Mouse (Mus musculus): ENCODE results near the gene Cdrt4. TPM values are rescaled to one million over a fixed set of nuclear protein-coding genes. Genes with fewer than 3 reads are reported as not detected.

Gene Cdrt4
- not detected in 2 replicates for polyA plus RNA-seq (2012)

DNA sequence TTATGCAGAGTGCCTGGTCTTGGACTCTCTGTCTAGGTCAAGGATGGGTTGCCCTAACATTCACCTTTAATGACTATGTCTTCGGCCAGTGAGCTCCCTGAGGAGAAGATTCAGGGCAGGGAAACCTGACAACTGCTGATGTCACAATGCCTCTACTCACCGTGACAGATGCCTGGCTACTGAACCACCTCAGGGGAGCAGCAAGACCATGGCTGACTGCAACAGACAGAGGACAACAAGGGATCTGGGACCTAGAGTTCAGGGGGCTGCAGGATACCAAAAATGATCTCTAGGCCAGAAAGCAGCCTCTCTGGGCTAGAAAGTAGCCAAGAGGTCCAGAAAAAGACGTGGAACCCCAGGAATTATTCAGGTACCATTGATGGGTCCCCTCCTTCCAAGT is at the start of gene Cdrt4:
Cdrt4 (plus strand) TSS at position 182 of the 400 bp plus-strand sequence.
- TF ChIP-seq GATA1 (IDR thresholded peaks at IDR 0.05; ENCODE audit: low read length) (no peak), TAL1 (IDR thresholded peaks at IDR 0.05; ENCODE audit: low read length) (no peak)
- H3K9me3 ChIP-seq (ENCODE audit: control insufficient read depth, low read length) = no peaks in the 10 kb centered on the region
- H3K36me3 ChIP-seq (ENCODE audit: control insufficient read depth) = no peaks in the 10 kb centered on the region
- no peaks in the 10 kb centered on the region for H3K27me3 ChIP-seq (ENCODE audit: control insufficient read depth)
- no peak within 1 kb of the TSS for H3K4me3 ChIP-seq (replicated peaks)
- no peaks in the 10 kb centered on the region for H3K4me1 ChIP-seq (ENCODE audit: control insufficient read depth)

DNA sequence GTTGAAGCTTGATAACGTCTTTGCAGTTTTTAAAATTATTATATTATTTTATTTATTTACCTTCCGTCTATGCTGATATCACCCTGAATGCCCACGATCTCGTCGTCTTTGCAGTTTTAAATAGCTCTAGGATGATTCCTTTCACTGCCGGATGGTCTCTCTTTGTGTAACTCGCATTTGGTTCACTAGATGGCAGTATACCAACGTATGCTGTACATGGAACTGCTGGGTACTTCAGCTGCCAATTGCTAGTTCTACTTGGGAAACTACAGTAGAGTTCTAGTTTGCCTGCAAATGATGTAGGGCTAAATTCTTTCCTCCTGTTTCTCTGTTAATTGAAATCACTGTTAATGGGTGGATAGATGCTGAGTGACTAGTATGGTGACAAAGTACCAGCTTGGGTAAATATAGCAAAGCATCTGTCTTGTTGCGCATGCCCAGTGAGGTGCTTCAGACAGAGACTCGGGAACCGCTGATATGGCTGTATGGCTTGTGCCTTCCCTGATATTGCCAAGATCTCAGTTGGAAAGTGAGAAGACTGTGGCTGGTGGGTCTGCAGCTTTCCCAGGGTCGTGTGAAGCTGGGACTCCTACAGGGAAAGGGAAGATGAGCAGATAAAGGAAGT is 49.2 kb upstream of the Cdrt4 start:
- no peaks in the 10 kb centered on the region for H3K36me3 ChIP-seq (ENCODE audit: control insufficient read depth)
- H3K4me3 ChIP-seq (replicated peaks) = no peak overlapping the region
- no peaks in the 10 kb centered on the region for H3K4me1 ChIP-seq (ENCODE audit: control insufficient read depth)
- no peaks in the 10 kb centered on the region for H3K9me3 ChIP-seq (ENCODE audit: control insufficient read depth, low read length)
- H3K27me3 ChIP-seq (ENCODE audit: control insufficient read depth) = no peaks in the 10 kb centered on the region
- no peak for TF ChIP-seq TAL1 (IDR thresholded peaks at IDR 0.05; ENCODE audit: low read length)
- TF ChIP-seq GATA1 (IDR thresholded peaks at IDR 0.05; ENCODE audit: low read length) = no peak

DNA sequence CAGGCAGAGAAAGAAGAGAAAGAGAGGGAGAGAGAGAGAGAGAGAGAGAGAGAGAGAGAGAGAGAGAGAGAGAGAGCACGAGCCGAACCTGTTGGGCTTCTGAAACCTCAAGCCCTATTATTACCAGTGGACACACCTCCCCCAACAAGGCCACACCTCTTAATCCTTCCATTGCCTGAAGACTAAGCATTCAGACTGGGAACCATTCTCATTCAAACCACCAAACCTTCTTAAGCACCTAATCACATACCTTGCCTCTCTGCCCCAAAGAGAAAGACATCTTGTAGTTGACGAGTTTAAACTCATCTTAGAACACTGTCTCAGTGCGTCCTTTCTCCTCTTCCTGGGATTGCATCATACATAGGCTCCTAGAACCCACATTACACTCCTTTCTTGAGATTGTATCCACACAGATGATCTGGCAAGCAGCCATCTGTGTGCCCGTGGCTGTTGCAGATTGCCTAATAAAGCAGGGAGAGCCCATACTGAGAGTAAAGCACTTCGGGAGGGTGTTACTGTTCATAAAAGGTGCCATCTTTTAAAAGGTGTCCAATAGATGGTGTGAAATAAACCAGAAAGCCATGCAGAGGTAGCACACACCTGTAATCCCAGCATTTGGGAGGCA is 47.0 kb upstream of the Cdrt4 start:
- H3K36me3 ChIP-seq (ENCODE audit: control insufficient read depth) = no peaks in the 10 kb centered on the region
- H3K27me3 ChIP-seq (ENCODE audit: control insufficient read depth) = no peaks in the 10 kb centered on the region
- no peaks in the 10 kb centered on the region for H3K9me3 ChIP-seq (ENCODE audit: control insufficient read depth, low read length)
- no peak overlapping the region for H3K4me3 ChIP-seq (replicated peaks)
- H3K4me1 ChIP-seq (ENCODE audit: control insufficient read depth) = no peaks in the 10 kb centered on the region
- no peak for TF ChIP-seq TAL1 (IDR thresholded peaks at IDR 0.05; ENCODE audit: low read length)
- TF ChIP-seq GATA1 (IDR thresholded peaks at IDR 0.05; ENCODE audit: low read length) = no peak

DNA sequence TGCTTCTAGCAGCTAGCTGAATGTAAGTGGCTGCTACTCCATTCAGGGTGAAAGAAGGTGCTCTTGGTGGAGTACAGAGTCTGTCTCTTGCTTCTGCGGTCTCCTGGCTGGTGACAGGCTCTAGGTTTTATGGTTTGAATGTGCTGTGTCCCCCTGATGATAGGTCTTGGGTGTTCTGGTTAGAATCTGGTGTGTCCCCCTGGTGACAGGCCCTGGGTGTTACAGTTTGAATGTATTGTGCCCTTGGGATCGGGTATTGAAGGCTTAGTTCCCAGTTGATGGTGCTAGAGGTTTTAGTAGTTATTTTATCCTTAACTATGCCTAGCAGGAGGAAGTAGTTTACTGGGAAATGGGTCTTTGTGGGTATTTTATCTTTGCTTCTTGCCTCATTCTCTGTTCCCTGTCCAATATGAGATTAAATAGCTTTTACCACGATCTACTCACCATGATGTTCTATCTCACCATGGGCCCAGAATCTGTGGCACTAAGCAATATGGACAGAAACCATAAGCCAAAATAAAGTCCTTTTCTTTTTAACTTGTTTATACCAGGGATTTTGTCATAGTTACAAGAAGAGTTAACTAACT is 41.2 kb upstream of the Cdrt4 start:
- no peaks in the 10 kb centered on the region for H3K4me1 ChIP-seq (ENCODE audit: control insufficient read depth)
- no peaks in the 10 kb centered on the region for H3K36me3 ChIP-seq (ENCODE audit: control insufficient read depth)
- H3K27me3 ChIP-seq (ENCODE audit: control insufficient read depth) = no peaks in the 10 kb centered on the region
- no peaks in the 10 kb centered on the region for H3K9me3 ChIP-seq (ENCODE audit: control insufficient read depth, low read length)
- TF ChIP-seq GATA1 (IDR thresholded peaks at IDR 0.05; ENCODE audit: low read length) (no peak), TAL1 (IDR thresholded peaks at IDR 0.05; ENCODE audit: low read length) (no peak)
- H3K4me3 ChIP-seq (replicated peaks) = no peak overlapping the region

DNA sequence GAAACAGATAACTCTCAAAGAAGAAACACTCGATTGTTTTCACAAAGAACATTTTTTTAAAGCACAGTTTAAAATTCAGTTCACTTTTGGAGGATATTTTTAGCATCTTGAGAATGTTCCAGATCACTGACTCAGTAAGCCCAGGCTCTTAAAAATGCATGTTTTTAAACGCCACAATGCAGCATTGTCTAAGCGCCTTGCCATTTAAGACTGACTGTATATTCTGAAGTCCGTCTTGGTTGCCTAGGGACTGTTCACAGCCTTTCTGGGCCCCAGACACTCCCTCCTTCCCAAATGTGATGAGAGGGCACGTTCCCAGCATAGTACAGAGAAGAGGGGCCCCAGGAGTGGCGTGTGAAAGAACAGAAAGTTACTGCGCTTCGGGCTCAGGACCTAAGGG is 39.6 kb upstream of the Cdrt4 start:
- H3K36me3 ChIP-seq (ENCODE audit: control insufficient read depth) = no peaks in the 10 kb centered on the region
- H3K4me1 ChIP-seq (ENCODE audit: control insufficient read depth) = no peaks in the 10 kb centered on the region
- H3K27me3 ChIP-seq (ENCODE audit: control insufficient read depth) = no peaks in the 10 kb centered on the region
- TF ChIP-seq TAL1 (IDR thresholded peaks at IDR 0.05; ENCODE audit: low read length) = no peak
- TF ChIP-seq GATA1 (IDR thresholded peaks at IDR 0.05; ENCODE audit: low read length) = no peak
- no peak overlapping the region for H3K4me3 ChIP-seq (replicated peaks)
- H3K9me3 ChIP-seq (ENCODE audit: control insufficient read depth, low read length) = no peaks in the 10 kb centered on the region

DNA sequence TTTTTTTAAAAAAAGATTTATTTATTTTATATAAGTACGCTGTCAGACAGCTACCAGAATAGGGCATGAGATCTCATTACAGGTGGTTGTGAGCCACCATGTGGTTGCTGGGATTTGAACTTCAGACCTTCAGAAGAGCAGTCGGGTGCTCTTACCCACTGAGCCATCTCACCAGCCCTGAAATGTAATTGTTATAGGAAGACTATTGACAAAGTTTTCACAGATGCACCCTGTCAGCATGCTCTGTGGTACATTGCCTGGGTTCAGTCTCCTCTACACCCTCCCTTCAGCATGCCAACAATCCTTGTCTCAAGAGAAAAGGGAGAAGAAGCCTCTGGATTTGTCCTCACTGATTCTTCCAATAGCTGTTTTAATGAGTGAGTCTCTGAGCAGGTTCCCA is 37.9 kb upstream of the Cdrt4 start:
- no peak overlapping the region for H3K4me3 ChIP-seq (replicated peaks)
- H3K9me3 ChIP-seq (ENCODE audit: control insufficient read depth, low read length) = no peaks in the 10 kb centered on the region
- H3K4me1 ChIP-seq (ENCODE audit: control insufficient read depth) = no peaks in the 10 kb centered on the region
- no peaks in the 10 kb centered on the region for H3K36me3 ChIP-seq (ENCODE audit: control insufficient read depth)
- TF ChIP-seq TAL1 (IDR thresholded peaks at IDR 0.05; ENCODE audit: low read length) = no peak
- H3K27me3 ChIP-seq (ENCODE audit: control insufficient read depth) = no peaks in the 10 kb centered on the region

DNA sequence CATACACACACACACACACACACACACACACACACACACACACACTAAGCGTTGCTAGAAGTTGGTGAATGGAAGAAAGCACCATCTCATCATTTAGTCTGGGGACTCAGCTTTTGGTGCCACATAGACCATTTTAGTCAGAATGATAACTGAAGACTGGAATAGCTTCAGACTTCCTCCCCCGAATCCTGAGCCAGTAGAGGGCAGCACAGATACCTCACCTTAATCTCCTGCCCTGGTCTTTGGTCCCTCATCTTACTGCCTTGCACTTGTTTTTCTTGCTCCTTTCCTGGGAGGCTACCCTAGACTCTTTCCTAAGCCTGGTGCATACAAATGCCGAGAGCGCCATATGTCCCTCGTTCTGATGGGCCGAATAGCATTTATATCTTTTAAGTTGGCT is 36.5 kb upstream of the Cdrt4 start:
- Histone ChIP-seq H3K27me3 (ENCODE audit: control insufficient read depth) (no peaks in the 10 kb centered on the region), H3K9me3 (ENCODE audit: control insufficient read depth, low read length) (no peaks in the 10 kb centered on the region), H3K4me3 (replicated peaks) (no peak overlapping the region), H3K4me1 (ENCODE audit: control insufficient read depth) (no peaks in the 10 kb centered on the region), H3K36me3 (ENCODE audit: control insufficient read depth) (no peaks in the 10 kb centered on the region)
- TF ChIP-seq TAL1 (IDR thresholded peaks at IDR 0.05; ENCODE audit: low read length) (no peak), GATA1 (IDR thresholded peaks at IDR 0.05; ENCODE audit: low read length) (no peak)

DNA sequence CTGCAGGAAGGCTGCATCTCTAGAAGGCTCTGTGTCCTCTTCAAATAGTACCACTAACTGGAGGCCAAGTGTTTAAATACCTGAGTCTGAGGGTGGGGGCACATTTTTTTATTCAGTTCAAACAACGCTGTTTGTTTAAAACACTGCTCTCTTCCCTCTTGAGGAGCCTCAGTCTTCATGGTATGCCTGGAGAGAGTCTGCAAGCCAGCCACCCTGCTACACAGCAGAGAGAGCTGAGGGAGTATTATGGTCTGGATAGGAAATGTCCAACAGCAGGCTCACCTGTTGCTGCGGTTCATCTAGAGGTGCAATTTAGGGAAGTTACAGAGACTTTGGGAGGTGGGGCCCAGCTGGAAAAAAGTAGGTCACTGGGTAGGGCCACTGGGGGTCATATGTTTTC is 35.5 kb upstream of the Cdrt4 start:
- Histone ChIP-seq H3K4me1 (ENCODE audit: control insufficient read depth) (no peaks in the 10 kb centered on the region), H3K4me3 (replicated peaks) (no peak overlapping the region), H3K9me3 (ENCODE audit: control insufficient read depth, low read length) (no peaks in the 10 kb centered on the region), H3K27me3 (ENCODE audit: control insufficient read depth) (no peaks in the 10 kb centered on the region), H3K36me3 (ENCODE audit: control insufficient read depth) (no peaks in the 10 kb centered on the region)
- no peak for TF ChIP-seq TAL1 (IDR thresholded peaks at IDR 0.05; ENCODE audit: low read length)
- no peak for TF ChIP-seq GATA1 (IDR thresholded peaks at IDR 0.05; ENCODE audit: low read length)

DNA sequence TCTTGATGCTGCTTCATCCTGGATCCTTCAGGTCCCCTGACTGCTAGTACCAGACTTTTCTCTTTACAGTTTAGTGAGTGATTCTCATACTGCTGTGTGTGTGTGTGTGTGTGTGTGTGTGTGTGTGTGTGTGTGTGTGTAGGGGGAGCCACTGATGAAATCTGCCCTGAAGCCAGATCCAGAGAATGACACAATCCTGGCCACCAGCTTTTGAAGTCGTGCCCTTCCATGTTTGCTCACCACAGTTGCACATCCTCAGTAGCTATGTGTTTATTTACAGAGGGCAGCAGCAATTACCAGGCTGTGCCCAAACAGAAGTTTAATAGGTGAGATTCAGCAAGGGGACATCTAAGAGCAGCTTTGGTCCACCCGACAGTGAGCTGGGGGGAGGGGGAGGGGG is 34.2 kb upstream of the Cdrt4 start:
- Histone ChIP-seq H3K4me1 (ENCODE audit: control insufficient read depth) (peaks cover 3% of the 10 kb centered on the region), H3K4me3 (replicated peaks) (no peak overlapping the region), H3K27me3 (ENCODE audit: control insufficient read depth) (no peaks in the 10 kb centered on the region; the same call in 1 of the 2 replicates), H3K9me3 (ENCODE audit: control insufficient read depth, low read length) (no peaks in the 10 kb centered on the region), H3K36me3 (ENCODE audit: control insufficient read depth) (no peaks in the 10 kb centered on the region)
- TF ChIP-seq GATA1 (IDR thresholded peaks at IDR 0.05; ENCODE audit: low read length) (no peak), TAL1 (IDR thresholded peaks at IDR 0.05; ENCODE audit: low read length) (no peak)
